Mouse (Mus musculus): ENCODE measurements at regions not wholly inside any gene's neighbourhood (a gene's known extent, or its start where the extent isn't known, plus 50 kb on each side); places are given as distances from the start of the nearest gene placed in this dataset.

- Histone ChIP-seq H3K27ac (ENCODE audit: low read depth, low read length) (no peak overlapping the region), H3K4me3 (ENCODE audit: low read length) (no peak overlapping the region), H3K4me2 (replicated peaks; ENCODE audit: low read depth, low read length) (no peak overlapping the region), H3K36me3 (ENCODE audit: control insufficient read depth, insufficient read depth, low read length) (no peaks in the 10 kb centered on the region), H3K9me3 (ENCODE audit: control insufficient read depth, low read length) (no peaks in the 10 kb centered on the region), H3K27me3 (ENCODE audit: control insufficient read depth, insufficient read depth, low read length) (no peaks in the 10 kb centered on the region), H3K4me1 (ENCODE audit: control insufficient read depth, insufficient read depth, low read length) (no peaks in the 10 kb centered on the region), H3K9ac (ENCODE audit: low read depth, low read length) (no peak overlapping the region)
- no peak for ATAC-seq (ENCODE audit: low FRiP score, low TSS enrichment)
- whole genome bisulfite sequencing, result 72% methylated on average over 5 of the region's 5 CpGs
These were observed 740.9 kb downstream of the Abca13 start for GRCm38 (mm10) chr11:9932360-9933265.

- no peaks in the 10 kb centered on the region for H3K9me3 ChIP-seq (ENCODE audit: control insufficient read depth, low read length)
- no peaks in the 10 kb centered on the region for H3K27me3 ChIP-seq (ENCODE audit: control insufficient read depth, insufficient read depth, low read length)
- no peak overlapping the region for H3K9ac ChIP-seq (ENCODE audit: low read depth, low read length)
- H3K4me3 ChIP-seq (ENCODE audit: low read length), result no peak overlapping the region
- no peaks in the 10 kb centered on the region for H3K4me1 ChIP-seq (ENCODE audit: control insufficient read depth, insufficient read depth, low read length)
- H3K27ac ChIP-seq (ENCODE audit: low read depth, low read length), result no peak overlapping the region
- ATAC-seq (ENCODE audit: low FRiP score, low TSS enrichment), result no peak
- no peak overlapping the region for H3K4me2 ChIP-seq (replicated peaks; ENCODE audit: low read depth, low read length)
- H3K36me3 ChIP-seq (ENCODE audit: control insufficient read depth, insufficient read depth, low read length), result no peaks in the 10 kb centered on the region
These were observed 771.0 kb downstream of the Abca13 start for GRCm38 (mm10) chr11:9962696-9963202.

- Histone ChIP-seq H3K9me3 (ENCODE audit: control insufficient read depth, low read length) (no peaks in the 10 kb centered on the region), H3K9ac (ENCODE audit: low read depth, low read length) (no peak overlapping the region), H3K4me1 (ENCODE audit: control insufficient read depth, insufficient read depth, low read length) (no peaks in the 10 kb centered on the region), H3K4me3 (ENCODE audit: low read length) (no peak overlapping the region), H3K4me2 (replicated peaks; ENCODE audit: low read depth, low read length) (no peak overlapping the region), H3K36me3 (ENCODE audit: control insufficient read depth, insufficient read depth, low read length) (no peaks in the 10 kb centered on the region), H3K27ac (ENCODE audit: low read depth, low read length) (no peak overlapping the region), H3K27me3 (ENCODE audit: control insufficient read depth, insufficient read depth, low read length) (no peaks in the 10 kb centered on the region)
- ATAC-seq (ENCODE audit: low FRiP score, low TSS enrichment), result no peak
These were observed 791.2 kb downstream of the Abca13 start for GRCm38 (mm10) chr11:9982974-9983373.

- H3K4me3 ChIP-seq (ENCODE audit: low read length), result no peak overlapping the region
- H3K27me3 ChIP-seq (ENCODE audit: control insufficient read depth, insufficient read depth, low read length), result no peaks in the 10 kb centered on the region
- no peaks in the 10 kb centered on the region for H3K9me3 ChIP-seq (ENCODE audit: control insufficient read depth, low read length)
- peak; percentile 18; the same call in 1 of the 2 replicates for ATAC-seq (ENCODE audit: low FRiP score, low TSS enrichment)
- no peaks in the 10 kb centered on the region for H3K36me3 ChIP-seq (ENCODE audit: control insufficient read depth, insufficient read depth, low read length)
- H3K4me1 ChIP-seq (ENCODE audit: control insufficient read depth, insufficient read depth, low read length), result no peaks in the 10 kb centered on the region
- H3K9ac ChIP-seq (ENCODE audit: low read depth, low read length), result no peak overlapping the region
- no peak overlapping the region for H3K27ac ChIP-seq (ENCODE audit: low read depth, low read length)
- no peak overlapping the region for H3K4me2 ChIP-seq (replicated peaks; ENCODE audit: low read depth, low read length)
- WGBS, result 39% methylated on average over 5 of the region's 5 CpGs
These were observed 802.9 kb downstream of the Abca13 start for GRCm38 (mm10) chr11:9994601-9995166.

- Histone ChIP-seq H3K4me2 (replicated peaks; ENCODE audit: low read depth, low read length) (no peak overlapping the region), H3K4me3 (ENCODE audit: low read length) (no peak overlapping the region), H3K4me1 (ENCODE audit: control insufficient read depth, insufficient read depth, low read length) (no peaks in the 10 kb centered on the region), H3K27me3 (ENCODE audit: control insufficient read depth, insufficient read depth, low read length) (no peaks in the 10 kb centered on the region), H3K9me3 (ENCODE audit: control insufficient read depth, low read length) (no peaks in the 10 kb centered on the region), H3K9ac (ENCODE audit: low read depth, low read length) (no peak overlapping the region), H3K36me3 (ENCODE audit: control insufficient read depth, insufficient read depth, low read length) (no peaks in the 10 kb centered on the region), H3K27ac (ENCODE audit: low read depth, low read length) (no peak overlapping the region)
- ATAC-seq (ENCODE audit: low FRiP score, low TSS enrichment), result peak; percentile 94
These were observed 803.6 kb downstream of the Abca13 start for GRCm38 (mm10) chr11:9995356-9995755.

GRCm38 (mm10) chr11:9997532-9998138, 805.9 kb downstream of the Abca13 start:
- no peaks in the 10 kb centered on the region for H3K9me3 ChIP-seq (ENCODE audit: control insufficient read depth, low read length)

GRCm38 (mm10) chr11:10002170-10002569, 810.4 kb downstream of the Abca13 start:
- no peaks in the 10 kb centered on the region for H3K4me1 ChIP-seq (ENCODE audit: control insufficient read depth, insufficient read depth, low read length)
- H3K4me3 ChIP-seq (ENCODE audit: low read length), result no peak overlapping the region
- no peaks in the 10 kb centered on the region for H3K9me3 ChIP-seq (ENCODE audit: control insufficient read depth, low read length)
- no peak for ATAC-seq (ENCODE audit: low FRiP score, low TSS enrichment)
- H3K27ac ChIP-seq (ENCODE audit: low read depth, low read length), result no peak overlapping the region
- H3K9ac ChIP-seq (ENCODE audit: low read depth, low read length), result no peak overlapping the region
- WGBS, result 80% methylated on average over 2 of the region's 2 CpGs
- H3K36me3 ChIP-seq (ENCODE audit: control insufficient read depth, insufficient read depth, low read length), result no peaks in the 10 kb centered on the region
- no peak overlapping the region for H3K4me2 ChIP-seq (replicated peaks; ENCODE audit: low read depth, low read length)
- no peaks in the 10 kb centered on the region for H3K27me3 ChIP-seq (ENCODE audit: control insufficient read depth, insufficient read depth, low read length)

More at GRCm38 (mm10) chr11:9997532-9998138, 805.9 kb downstream of the Abca13 start:
- Histone ChIP-seq H3K4me3 (ENCODE audit: low read length) (no peak overlapping the region), H3K4me1 (ENCODE audit: control insufficient read depth, insufficient read depth, low read length) (no peaks in the 10 kb centered on the region), H3K27me3 (ENCODE audit: control insufficient read depth, insufficient read depth, low read length) (no peaks in the 10 kb centered on the region), H3K9ac (ENCODE audit: low read depth, low read length) (no peak overlapping the region), H3K27ac (ENCODE audit: low read depth, low read length) (no peak overlapping the region), H3K36me3 (ENCODE audit: control insufficient read depth, insufficient read depth, low read length) (no peaks in the 10 kb centered on the region), H3K4me2 (replicated peaks; ENCODE audit: low read depth, low read length) (no peak overlapping the region)
- ATAC-seq (ENCODE audit: low FRiP score, low TSS enrichment), result no peak
- WGBS, result 50% methylated on average over 5 of the region's 5 CpGs

GRCm38 (mm10) chr11:10006881-10007280, 815.1 kb downstream of the Abca13 start:
- Histone ChIP-seq H3K36me3 (ENCODE audit: control insufficient read depth, insufficient read depth, low read length) (no peaks in the 10 kb centered on the region), H3K27ac (ENCODE audit: low read depth, low read length) (no peak overlapping the region), H3K27me3 (ENCODE audit: control insufficient read depth, insufficient read depth, low read length) (no peaks in the 10 kb centered on the region), H3K4me3 (ENCODE audit: low read length) (no peak overlapping the region), H3K9ac (ENCODE audit: low read depth, low read length) (no peak overlapping the region), H3K4me2 (replicated peaks; ENCODE audit: low read depth, low read length) (no peak overlapping the region), H3K9me3 (ENCODE audit: control insufficient read depth, low read length) (no peaks in the 10 kb centered on the region), H3K4me1 (ENCODE audit: control insufficient read depth, insufficient read depth, low read length) (no peaks in the 10 kb centered on the region)
- 65% methylated on average over 3 of the region's 3 CpGs for WGBS
- ATAC-seq (ENCODE audit: low FRiP score, low TSS enrichment), result no peak

- Histone ChIP-seq H3K4me3 (ENCODE audit: low read length) (no peak overlapping the region), H3K27ac (ENCODE audit: low read depth, low read length) (no peak overlapping the region), H3K4me1 (ENCODE audit: control insufficient read depth, insufficient read depth, low read length) (no peaks in the 10 kb centered on the region), H3K27me3 (ENCODE audit: control insufficient read depth, insufficient read depth, low read length) (no peaks in the 10 kb centered on the region), H3K36me3 (ENCODE audit: control insufficient read depth, insufficient read depth, low read length) (no peaks in the 10 kb centered on the region), H3K9ac (ENCODE audit: low read depth, low read length) (no peak overlapping the region), H3K9me3 (ENCODE audit: control insufficient read depth, low read length) (no peaks in the 10 kb centered on the region), H3K4me2 (replicated peaks; ENCODE audit: low read depth, low read length) (no peak overlapping the region)
- 46% methylated on average over 2 of the region's 2 CpGs for WGBS
- no peak for ATAC-seq (ENCODE audit: low FRiP score, low TSS enrichment)
These were observed 854.9 kb downstream of the Abca13 start for GRCm38 (mm10) chr11:10046593-10046992.
